Mouse (Mus musculus): ENCODE measurements around the gene Brinp1.
"Not testable (repeated sequence)": the region's sequence is repeated elsewhere in the genome, so short reads cannot be mapped to it uniquely, and the experiment has no call there.

GRCm38 (mm10) chr4:68813997-68814396 lies 140.2 kb downstream of the Brinp1 start:
- TF ChIP-seq CTCF (conservative IDR thresholded peaks at IDR 0.05 in 1 of 2, IDR thresholded peaks at IDR 0.05 in 1 of 2; ENCODE audit: low read depth in 2 of 2, low read length in 2 of 2); POLR2A (IDR thresholded peaks at IDR 0.05; ENCODE audit: low read depth, low read length); RCOR1 (conservative IDR thresholded peaks at IDR 0.05; ENCODE audit: low read depth, low read length); JUND (conservative IDR thresholded peaks at IDR 0.05; ENCODE audit: low read depth, low read length); USF2 (conservative IDR thresholded peaks at IDR 0.05; ENCODE audit: low read depth, low read length); MXI1 (IDR thresholded peaks at IDR 0.05; ENCODE audit: low read depth, low read length); EP300 (IDR thresholded peaks at IDR 0.05; ENCODE audit: low read length): not testable (repeated sequence)

Data from CH12.LX (cell line).